Mouse (Mus musculus) neural tube, embryonic 10.5 days (tissue): ENCODE measurements around the gene Pcgf1.

Experiments used
- DNase-seq: peaks from one replicate; pipeline ENCODE4 v3.0.0-alpha.2; 2017; ENCODE audit warnings: low spot score; ENCODE audit errors: extremely low spot score

The Pcgf1 gene

GRCm38 (mm10) chr6:83077630-83078323 lies at the start of gene Pcgf1:
Pcgf1 (plus strand) TSS chr6:83077869.
- no peak for DNase-seq

- DNase-seq, result no peak
Observed at GRCm38 (mm10) chr6:83029777-83030176, 47.9 kb upstream of the Pcgf1 start.

GRCm38 (mm10) chr6:83031111-83031510 lies 46.6 kb upstream of the Pcgf1 start:
- DNase-seq, result no peak

- DNase-seq, result no peak
Observed at GRCm38 (mm10) chr6:83031921-83032590, 45.6 kb upstream of the Pcgf1 start.

GRCm38 (mm10) chr6:83032769-83033191 lies 44.9 kb upstream of the Pcgf1 start:
- DNase-seq, result peak; percentile 74

- DNase-seq, result peak; percentile 84
Observed at GRCm38 (mm10) chr6:83033249-83034185, 44.2 kb upstream of the Pcgf1 start, which contains the start of the genes Dok1 and Loxl3. Dok1 (minus strand) TSS chr6:83033471. Loxl3 (plus strand) TSS chr6:83034173.

- no peak for DNase-seq
Observed at GRCm38 (mm10) chr6:83034463-83035055, 43.1 kb upstream of the Pcgf1 start.

- no peak for DNase-seq
Observed at GRCm38 (mm10) chr6:83037188-83037587, 40.5 kb upstream of the Pcgf1 start.

GRCm38 (mm10) chr6:83038496-83039012 lies 39.1 kb upstream of the Pcgf1 start:
- peak; percentile 93 for DNase-seq

GRCm38 (mm10) chr6:83040601-83041000 lies 37.1 kb upstream of the Pcgf1 start:
- no peak for DNase-seq

GRCm38 (mm10) chr6:83043561-83043960 lies 34.1 kb upstream of the Pcgf1 start:
- no peak for DNase-seq

GRCm38 (mm10) chr6:83043993-83044392 lies 33.7 kb upstream of the Pcgf1 start:
- no peak for DNase-seq

- DNase-seq, result no peak
Observed at GRCm38 (mm10) chr6:83044742-83045141, 32.9 kb upstream of the Pcgf1 start.

GRCm38 (mm10) chr6:83049367-83049766 lies 28.3 kb upstream of the Pcgf1 start:
- no peak for DNase-seq

GRCm38 (mm10) chr6:83053136-83053960 lies 24.3 kb upstream of the Pcgf1 start:
- peak; percentile 66 for DNase-seq

GRCm38 (mm10) chr6:83054074-83054851 lies 23.4 kb upstream of the Pcgf1 start, which contains the start of gene Aup1:
Aup1 (plus strand) TSS chr6:83054521.
- DNase-seq, result peak; percentile 98

- no peak for DNase-seq
Observed at GRCm38 (mm10) chr6:83054871-83055431, 22.7 kb upstream of the Pcgf1 start, which contains the start of gene Htra2. Htra2 (minus strand) TSS chr6:83055273.

GRCm38 (mm10) chr6:83057790-83058189 lies 19.9 kb upstream of the Pcgf1 start, which contains the start of gene Dqx1:
Dqx1 (plus strand) TSS chr6:83057844.
- no peak for DNase-seq

GRCm38 (mm10) chr6:83058725-83059124 lies 18.9 kb upstream of the Pcgf1 start:
- no peak for DNase-seq
